Mouse (Mus musculus): ENCODE measurements around the gene Card6. TPM values are rescaled to one million over a fixed set of nuclear protein-coding genes. Genes with fewer than 3 reads are reported as not detected.

The Card6 gene
- total and polyA plus RNA-seq, 3 experiments: 0.08 to 0.13 TPM; not detected in 1

- Histone ChIP-seq H3K27ac (ENCODE audit: control insufficient read depth, low read depth, low read length) (no peak overlapping the region), H3K36me3 (ENCODE audit: control insufficient read depth in 1 of 2, insufficient read depth in 2 of 2, low read length in 2 of 2) (peaks cover 0 to 31% of the 10 kb centered on the region in 2 experiments; a peak in 2 of 4 replicates), H3K4me1 (ENCODE audit: control insufficient read depth in 1 of 2, insufficient read depth in 2 of 2, low read length in 2 of 2) (peaks cover 17 to 21% of the 10 kb centered on the region in 2 experiments), H3K79me2 (ENCODE audit: control insufficient read depth, insufficient read depth, low read length, poor library complexity) (no peaks in the 10 kb centered on the region), H3K9ac (ENCODE audit: control insufficient read depth, low read depth, low read length, poor library complexity, severe bottlenecking) (no peak overlapping the region), H3K9me3 (replicated peaks; ENCODE audit: insufficient read depth, low read length) (no peaks in the 10 kb centered on the region), H3K4me3 (ENCODE audit: control insufficient read depth in 1 of 2, insufficient read depth in 1 of 2, low read depth in 2 of 2, low read length in 2 of 2) (no peak overlapping the region), H3K27me3 (ENCODE audit: control insufficient read depth in 1 of 2, insufficient read depth in 2 of 2, low read length in 2 of 2) (no peaks in the 10 kb centered on the region)
- TF ChIP-seq RAD21 (IDR thresholded peaks at IDR 0.05; ENCODE audit: low read depth, low read length) (no peak), UBTF (IDR thresholded peaks at IDR 0.05; ENCODE audit: borderline replicate concordance, insufficient read depth, low read depth, low read length) (no peak), MXI1 (IDR thresholded peaks at IDR 0.05; ENCODE audit: low read depth, low read length) (no peak), POLR2A (IDR thresholded peaks at IDR 0.05; ENCODE audit: control insufficient read depth in 1 of 2, insufficient read depth in 1 of 2, low read depth in 1 of 2, low read length in 2 of 2, poor library complexity in 1 of 2) (no peak), POLR2AphosphoS5 (IDR thresholded peaks at IDR 0.05; ENCODE audit: borderline replicate concordance, low read depth, low read length) (no peak), ELF1 (IDR thresholded peaks at IDR 0.05; ENCODE audit: low read depth, low read length) (no peak), MAX (IDR thresholded peaks at IDR 0.05; ENCODE audit: low read length) (no peak), HCFC1 (IDR thresholded peaks at IDR 0.05; ENCODE audit: low read depth, low read length) (no peak), EP300 (IDR thresholded peaks at IDR 0.05; ENCODE audit: low read depth in 1 of 2, low read length in 2 of 2) (no peak), NRF1 (IDR thresholded peaks at IDR 0.05; ENCODE audit: insufficient read depth, low read depth, low read length, poor library complexity, severe bottlenecking) (no peak), TAL1 (IDR thresholded peaks at IDR 0.05; ENCODE audit: low read length) (no peak), GABPA (IDR thresholded peaks at IDR 0.05; ENCODE audit: low read depth, low read length) (no peak), USF2 (IDR thresholded peaks at IDR 0.05; ENCODE audit: borderline replicate concordance in 1 of 2, insufficient read depth in 1 of 2, low read depth in 1 of 2, low read length in 2 of 2) (no peak), KAT2A (conservative IDR thresholded peaks at IDR 0.05; ENCODE audit: low read depth, low read length) (no peak), TBP (IDR thresholded peaks at IDR 0.05; ENCODE audit: low read depth, low read length) (no peak)
- DNase-seq (ENCODE audit: low read depth, low spot score): no peak
These were observed 26.7 kb upstream of the Card6 start for GRCm38 (mm10) chr15:5134945-5135483.

GRCm38 (mm10) chr15:5134179-5134578 lies 25.8 kb upstream of the Card6 start:
- Histone ChIP-seq H3K79me2 (ENCODE audit: control insufficient read depth, insufficient read depth, low read length, poor library complexity) (no peaks in the 10 kb centered on the region), H3K36me3 (ENCODE audit: control insufficient read depth in 1 of 2, insufficient read depth in 2 of 2, low read length in 2 of 2) (peaks cover 0 to 32% of the 10 kb centered on the region in 2 experiments; a peak in 2 of 4 replicates), H3K9me3 (replicated peaks; ENCODE audit: insufficient read depth, low read length) (no peaks in the 10 kb centered on the region), H3K4me1 (ENCODE audit: control insufficient read depth in 1 of 2, insufficient read depth in 2 of 2, low read length in 2 of 2) (peaks cover 12 to 25% of the 10 kb centered on the region in 2 experiments), H3K4me3 (ENCODE audit: control insufficient read depth in 1 of 2, insufficient read depth in 1 of 2, low read depth in 2 of 2, low read length in 2 of 2) (no peak overlapping the region), H3K9ac (ENCODE audit: control insufficient read depth, low read depth, low read length, poor library complexity, severe bottlenecking) (no peak overlapping the region), H3K27me3 (ENCODE audit: control insufficient read depth in 1 of 2, insufficient read depth in 2 of 2, low read length in 2 of 2) (no peaks in the 10 kb centered on the region), H3K27ac (ENCODE audit: control insufficient read depth, low read depth, low read length) (no peak overlapping the region)
- no peak for TF ChIP-seq CHD1 (IDR thresholded peaks at IDR 0.05; ENCODE audit: low read depth, low read length)
- TF ChIP-seq EP300 (IDR thresholded peaks at IDR 0.05; ENCODE audit: low read depth in 1 of 2, low read length in 2 of 2): no peak
- no peak for TF ChIP-seq UBTF (IDR thresholded peaks at IDR 0.05; ENCODE audit: borderline replicate concordance, insufficient read depth, low read depth, low read length)
- TF ChIP-seq POLR2AphosphoS5 (IDR thresholded peaks at IDR 0.05; ENCODE audit: borderline replicate concordance, low read depth, low read length): no peak
- no peak for TF ChIP-seq NELFE (IDR thresholded peaks at IDR 0.05; ENCODE audit: low read depth, low read length)
- TF ChIP-seq USF2 (IDR thresholded peaks at IDR 0.05; ENCODE audit: borderline replicate concordance in 1 of 2, insufficient read depth in 1 of 2, low read depth in 1 of 2, low read length in 2 of 2): no peak
- no peak for DNase-seq (ENCODE audit: low read depth, low spot score)

Measured in MEL (cell line).